Mouse (Mus musculus): ENCODE results near the gene Cetn3.

Gene Cetn3

DNA sequence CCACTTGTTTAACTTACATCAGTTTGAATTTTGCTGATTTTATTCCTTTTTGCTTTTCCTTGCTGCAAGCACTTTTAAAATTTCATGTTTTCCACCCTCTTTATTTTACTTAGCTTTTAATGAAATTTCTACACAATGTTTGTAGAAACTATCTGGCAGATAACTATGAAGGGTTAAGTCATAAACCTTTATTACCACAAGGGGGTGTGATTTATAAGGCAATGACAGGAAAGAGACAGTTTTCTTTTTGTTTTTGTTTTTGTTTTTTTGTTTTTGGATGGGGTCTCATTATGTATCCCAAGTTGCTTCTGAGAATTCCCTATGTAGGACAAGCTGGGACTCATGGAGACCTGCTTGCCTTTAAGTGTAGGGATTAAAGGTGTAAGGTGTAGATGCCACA, 39.9 kb downstream of the Cetn3 start:
- no peak for DNase-seq (ENCODE audit: low read depth, low spot score)

DNA sequence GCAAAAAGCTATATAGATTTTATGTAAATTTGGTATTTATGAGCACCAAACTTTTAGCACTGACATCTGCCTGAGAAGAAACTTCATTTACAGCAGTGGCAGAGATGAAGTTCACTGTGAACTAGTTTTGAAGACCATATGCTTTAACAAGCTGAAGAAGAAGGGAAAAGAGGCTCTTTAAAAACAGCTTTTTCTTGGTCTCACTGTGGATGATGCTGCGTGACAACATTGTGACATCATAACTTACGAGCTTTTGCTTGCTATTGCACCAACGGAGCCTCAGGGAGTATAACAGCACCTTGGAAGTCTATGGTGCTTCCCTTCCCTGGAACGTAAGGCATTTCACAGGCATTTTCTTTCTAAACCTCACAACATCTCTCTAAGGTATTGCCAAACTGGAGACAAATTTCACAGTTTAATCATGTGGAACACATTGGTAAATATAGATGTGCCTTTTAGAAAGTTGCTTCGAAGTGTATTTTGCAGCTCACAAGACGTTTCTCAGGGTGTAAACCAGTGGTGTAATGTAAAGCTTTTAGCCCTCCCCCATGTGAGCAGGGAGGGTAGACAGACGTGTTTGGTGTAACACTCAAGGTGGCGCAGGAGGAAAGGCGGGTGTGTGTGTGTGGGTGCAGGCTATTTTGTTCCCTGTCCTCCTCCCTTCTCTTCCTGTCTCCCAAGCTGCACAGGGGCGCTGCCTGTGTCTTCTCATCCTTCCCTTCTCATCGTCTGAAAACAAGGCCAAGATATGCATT, 41.9 kb downstream of the Cetn3 start:
- DNase-seq (ENCODE audit: low read depth, low spot score): no peak

DNA sequence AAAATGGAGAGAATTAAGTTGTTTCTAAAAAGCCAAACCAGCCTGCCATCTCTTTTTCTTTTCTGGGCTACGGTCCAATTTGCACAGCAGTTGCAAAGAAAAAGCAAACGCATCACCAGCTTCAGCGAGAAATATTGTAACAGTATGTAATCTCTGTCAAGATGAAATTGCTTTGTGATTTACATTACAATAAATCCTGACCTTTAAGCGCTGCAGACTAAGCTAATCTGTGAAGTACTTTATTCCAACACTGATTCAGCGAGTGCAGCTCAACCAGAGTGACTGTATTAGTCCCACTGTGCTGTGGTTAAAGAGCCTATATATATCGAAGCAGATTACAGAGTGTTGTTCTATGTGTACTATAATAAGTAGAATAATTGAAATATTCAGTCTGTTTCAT, 45.6 kb downstream of the Cetn3 start:
- no peak for DNase-seq (ENCODE audit: low read depth, low spot score)

DNA sequence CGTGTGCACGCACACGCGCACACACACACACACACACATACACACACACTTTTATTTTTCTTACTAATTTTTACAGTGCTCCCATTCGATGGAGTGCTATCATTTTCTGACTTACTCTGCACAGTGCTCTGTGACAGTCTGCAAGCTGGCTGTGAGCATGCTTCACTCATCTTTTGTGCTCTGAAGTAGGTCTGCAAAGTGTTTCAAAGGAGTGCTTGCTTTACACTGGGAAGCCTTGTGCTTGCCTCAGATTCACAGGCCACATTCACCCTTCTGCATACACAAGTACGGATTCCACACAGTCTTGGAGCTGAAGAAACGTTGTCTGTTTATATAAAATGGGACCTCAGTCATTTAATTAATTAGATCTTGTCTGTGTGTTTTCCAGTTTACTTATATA, 49.0 kb downstream of the Cetn3 start:
- DNase-seq (ENCODE audit: low read depth, low spot score): no peak

DNA sequence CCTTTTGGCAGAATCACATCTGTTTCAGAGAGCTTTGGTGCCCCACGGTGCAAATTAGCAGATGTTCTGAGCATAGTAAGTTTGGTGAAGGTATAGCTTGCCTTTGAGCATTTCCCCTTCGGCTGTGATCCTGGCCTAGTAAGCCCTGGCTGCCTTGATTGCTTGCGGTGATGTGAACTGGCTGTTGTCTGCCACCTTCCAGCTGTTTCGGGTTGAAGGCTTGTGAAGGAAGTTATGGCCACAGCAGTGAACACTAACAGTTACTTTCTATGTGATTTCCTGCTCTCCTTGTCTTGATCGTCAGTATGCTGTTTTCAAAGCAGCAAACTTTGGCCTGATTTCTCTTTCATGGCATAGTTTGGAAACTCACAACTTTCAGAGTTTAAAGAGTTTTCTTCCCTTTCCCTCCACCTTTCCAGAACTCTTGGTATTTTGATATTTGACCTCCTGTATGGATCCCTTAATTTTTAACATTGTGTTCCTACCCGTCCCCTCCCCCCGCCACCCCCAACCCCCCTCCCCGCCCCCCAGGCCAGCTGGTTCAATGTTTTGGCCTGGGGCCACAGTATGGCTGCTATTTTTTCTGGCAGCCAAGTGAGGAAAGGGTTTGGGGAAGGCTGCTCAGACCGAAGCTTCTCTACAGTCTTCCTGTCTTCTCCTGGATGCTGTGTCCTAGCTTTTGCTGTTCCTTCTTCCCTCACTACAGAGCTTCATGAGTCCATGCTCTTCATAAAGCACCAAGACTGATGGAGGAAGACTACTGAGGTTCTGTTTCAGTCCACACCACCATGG, 53.7 kb downstream of the Cetn3 start:
- DNase-seq (ENCODE audit: low read depth, low spot score): no peak

DNA sequence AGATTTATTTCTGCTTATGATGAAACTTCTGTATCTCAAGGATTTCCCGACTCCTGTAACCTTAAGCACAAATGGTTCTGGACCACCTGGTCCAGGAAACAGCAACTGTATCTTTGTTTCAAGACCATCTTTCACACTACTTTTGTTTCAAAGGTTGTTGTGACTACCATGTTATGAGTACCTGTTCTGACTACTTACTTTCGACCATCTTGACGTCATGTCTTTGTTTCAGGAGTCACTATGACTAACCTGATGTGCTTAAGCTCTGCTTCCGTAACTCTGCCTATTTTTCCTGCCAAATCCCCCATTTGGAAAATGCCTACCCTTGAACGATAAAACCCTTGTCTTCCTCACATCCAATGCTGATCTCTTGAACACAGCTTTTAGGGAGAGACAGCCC, 55.1 kb downstream of the Cetn3 start:
- no peak for DNase-seq (ENCODE audit: low read depth, low spot score)

DNA sequence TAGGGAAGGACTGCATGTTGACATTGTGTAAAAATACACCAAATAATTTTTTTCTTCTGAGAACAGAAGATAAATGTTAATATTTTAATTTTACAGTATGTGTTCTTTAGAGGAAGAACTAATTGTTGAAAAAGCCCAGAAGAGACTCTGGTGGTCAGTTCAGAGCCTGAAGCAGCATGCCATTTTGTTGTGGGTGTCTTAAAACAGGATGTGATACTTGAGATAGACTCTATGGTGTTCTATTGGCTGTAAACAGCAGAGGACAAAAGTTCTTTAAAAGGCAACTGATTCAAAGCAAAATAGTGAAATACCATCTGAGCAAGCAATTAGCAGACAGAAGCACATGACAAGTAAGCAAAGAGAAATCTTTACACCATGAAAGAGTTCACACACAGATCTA, 56.1 kb downstream of the Cetn3 start:
- DNase-seq (ENCODE audit: low read depth, low spot score): no peak

DNA sequence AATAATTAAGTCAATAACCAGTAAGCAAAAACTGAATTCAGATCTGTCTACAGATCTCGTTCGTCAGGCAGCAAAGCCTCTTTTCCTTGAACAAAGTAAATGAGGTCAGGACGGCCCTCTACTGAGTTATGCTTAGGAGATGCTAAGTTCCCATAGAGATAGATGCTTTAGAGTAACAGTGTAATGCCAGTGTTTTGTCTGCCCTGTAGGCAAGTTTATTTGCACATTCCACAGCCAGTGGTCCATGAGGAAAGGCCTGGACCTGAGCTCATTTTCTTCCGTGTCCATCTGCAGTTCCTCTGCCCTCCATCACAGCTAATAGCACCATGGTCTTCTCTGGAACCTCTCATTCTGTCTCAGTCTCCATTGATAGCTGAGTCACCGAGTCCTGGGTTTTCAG, 57.4 kb downstream of the Cetn3 start:
- DNase-seq (ENCODE audit: low read depth, low spot score): no peak

DNA sequence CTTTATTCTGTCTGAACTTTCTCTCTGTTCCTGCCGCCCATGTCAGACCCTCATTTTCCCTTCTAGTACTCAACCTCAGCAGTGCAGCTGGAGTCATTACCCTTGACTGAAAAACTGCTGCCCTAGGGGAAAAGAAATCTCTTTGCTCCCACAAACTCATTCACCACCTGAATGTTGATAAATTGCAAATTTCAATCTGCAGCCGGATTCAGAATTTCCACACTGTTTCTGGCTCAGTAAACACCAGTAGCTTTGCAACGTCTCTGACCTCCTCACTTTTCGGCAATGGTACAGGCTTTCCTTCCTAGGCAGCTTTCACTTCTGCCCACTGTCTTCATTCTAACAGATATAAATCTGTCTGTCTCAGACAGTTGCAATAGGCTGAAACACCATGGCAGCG, 57.8 kb downstream of the Cetn3 start:
- no peak for DNase-seq (ENCODE audit: low read depth, low spot score)

DNA sequence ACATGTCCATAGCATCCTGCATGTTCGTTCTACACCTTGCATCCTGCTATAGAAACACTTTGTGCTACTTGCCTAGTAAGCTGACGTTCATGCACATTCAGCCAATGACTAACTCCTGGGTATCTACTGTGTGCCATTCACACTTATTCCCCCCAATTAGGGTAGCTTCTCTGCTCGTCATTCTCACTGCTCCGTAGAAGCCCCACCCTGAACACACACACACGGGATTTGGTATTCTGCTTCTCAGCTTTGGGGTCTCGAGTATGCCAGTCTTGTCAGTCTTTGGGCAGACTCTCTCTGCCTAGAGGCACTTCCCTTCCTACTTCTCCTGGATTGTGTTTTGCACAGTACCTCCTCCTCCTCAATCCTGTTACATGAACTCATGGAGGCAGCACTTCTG, 59.4 kb downstream of the Cetn3 start:
- no peak for DNase-seq (ENCODE audit: low read depth, low spot score)

All from WW6 (cell line).